Mouse (Mus musculus) lung, embryonic 14.5 days (tissue): Measurements from ENCODE around the gene Ccdc24. TPM values are rescaled to one million over a fixed set of nuclear protein-coding genes. Genes with fewer than 3 reads are reported as not detected.

Experiments
- ATAC-seq: fragments of 200-750 bp; cut with Nextera tagmentation; 2 replicates; pipeline ENCODE4 v1.8.0; 2017; ENCODE audit warnings: mild to moderate bottlenecking, moderate TSS enrichment, moderate library complexity; ENCODE audit not compliant: insufficient read depth
- DNase-seq: peaks from one replicate; pipeline ENCODE4 v3.0.0-alpha.2; 2015
- H3K27ac ChIP-seq: fragments of 300-500 bp; sonication (generic); 2 replicates; pipeline ENCODE4 v1.5.1; 2014; ENCODE audit warnings: low read depth, mild to moderate bottlenecking, moderate library complexity
- H3K27me3 ChIP-seq: fragments of 300-500 bp; sonication (generic); 2 replicates; pipeline ENCODE4 v1.6.1; 2014; ENCODE audit warnings: low read length, control low read depth; ENCODE audit not compliant: insufficient read depth
- H3K36me3 ChIP-seq: fragments of 300-500 bp; sonication (generic); 2 replicates; pipeline ENCODE4 v1.6.1; 2014; ENCODE audit warnings: control low read depth; ENCODE audit not compliant: insufficient read depth
- H3K4me1 ChIP-seq: fragments of 300-500 bp; sonication (generic); 2 replicates; pipeline ENCODE4 v1.6.1; 2014; ENCODE audit warnings: antibody characterized with exemption, control low read depth; ENCODE audit not compliant: insufficient read depth
- H3K4me2 ChIP-seq: fragments of 300-500 bp; sonication (generic); 2 replicates; pipeline ENCODE4 v1.6.1; 2014; ENCODE audit warnings: mild to moderate bottlenecking
- H3K4me3 ChIP-seq: fragments of 300-500 bp; sonication (generic); 2 replicates; pipeline ENCODE4 v1.5.1; 2014; ENCODE audit warnings: low read depth, low read length
- H3K9ac ChIP-seq: fragments of 300-500 bp; sonication (generic); 2 replicates; pipeline ENCODE4 v1.6.1; 2014
- H3K9me3 ChIP-seq: fragments of 300-500 bp; sonication (generic); 2 replicates; pipeline ENCODE4 v1.6.1; 2016; ENCODE audit warnings: low read depth, low read length, control low read depth
- CTCF ChIP-seq: IDR thresholded peaks from 2 replicates; pipeline ENCODE4 v1.5.1; 2016; ENCODE audit warnings: antibody characterized with exemption, low read depth
- WGBS: fragments of 180-500 bp; shearing (Covaris S2); extraction: QIAGEN DNeasy Blood & Tissue Kit; methylation state at CpG from one replicate; pipeline ENCODE4 v1.1.7; 2014; 5-methylcytosine and 5-hydroxymethylcytosine counted together
- polyA plus RNA-seq: library from polyadenylated mRNA; unstranded; fragments of >200 nt; fragmentation: Nextera tagmentation; extraction: Ambion mirVana; gene quantifications from 2 replicates; pipeline ENCODE4 v1.2.1, GENCODE M21; 2014

Gene Ccdc24
- 1.0 and 1.3 TPM in 2 replicates for polyA plus RNA-seq

DNA sequence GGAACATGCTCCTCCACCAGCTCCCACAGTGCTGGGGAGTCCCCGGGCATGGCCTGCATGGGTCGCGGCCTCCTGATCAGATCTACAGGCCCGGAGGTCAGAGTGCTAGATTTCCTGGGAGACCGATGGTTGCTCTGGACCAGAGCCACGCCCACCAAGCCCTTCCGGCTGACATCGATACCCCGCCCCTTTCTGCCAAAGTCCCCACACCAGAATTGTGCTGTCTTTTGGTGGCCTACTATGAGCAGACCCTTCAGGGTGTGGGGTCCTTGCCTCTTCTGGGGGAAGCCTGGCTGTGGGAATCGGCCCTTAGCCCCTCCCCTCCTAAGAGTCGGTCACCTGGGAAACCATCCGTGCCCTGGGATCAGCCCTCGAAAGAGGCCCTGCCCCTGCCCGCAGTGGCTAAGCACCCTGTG lies at the start of gene Ccdc24:
Gene Ccdc24, minus strand, starts transcription at position 87 of the 416 bp plus-strand sequence.
- H3K4me1 ChIP-seq, result peaks cover 6% of the 10 kb centered on the region; the same call in 1 of the 2 replicates
- peak; percentile 40 for DNase-seq
- H3K9ac ChIP-seq, result peak within 1 kb of the TSS; percentile 29; the same call in 1 of the 2 replicates
- H3K4me3 ChIP-seq, result peak within 1 kb of the TSS; percentile 20; the same call in 1 of the 2 replicates
- peak; percentile 21; the same call in 1 of the 2 replicates for ATAC-seq
- WGBS, result 3% methylated on average over 14 of the region's 14 CpGs
- no peak for TF ChIP-seq CTCF
- no peak within 1 kb of the TSS for H3K27ac ChIP-seq
- H3K4me2 ChIP-seq, result peak within 1 kb of the TSS; percentile 55
- peaks cover 26% of the 10 kb centered on the region for H3K36me3 ChIP-seq
- no peaks in the 10 kb centered on the region for H3K9me3 ChIP-seq
- no peaks in the 10 kb centered on the region for H3K27me3 ChIP-seq

DNA sequence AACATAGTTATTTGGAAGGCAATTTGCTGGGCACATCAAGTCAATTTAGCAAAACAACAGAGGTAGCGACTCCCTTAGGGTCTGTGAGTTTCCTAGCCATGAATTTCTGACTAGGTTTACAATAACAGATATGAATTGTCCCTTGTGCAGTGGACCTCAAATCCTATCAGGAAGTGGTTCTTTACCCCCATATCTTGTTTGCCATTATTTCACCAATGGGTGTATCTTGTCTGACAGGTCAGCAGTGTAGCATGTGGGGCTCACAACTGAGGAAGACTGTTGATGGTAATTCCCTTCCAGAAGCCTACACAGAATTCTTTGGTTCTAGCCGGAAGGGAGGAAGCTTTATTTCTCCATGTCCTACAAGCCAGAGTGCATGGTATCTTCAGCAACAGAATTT lies 49.0 kb upstream of the Ccdc24 start:
- ATAC-seq, result no peak
- 87% methylated on average over 2 of the region's 2 CpGs for WGBS

DNA sequence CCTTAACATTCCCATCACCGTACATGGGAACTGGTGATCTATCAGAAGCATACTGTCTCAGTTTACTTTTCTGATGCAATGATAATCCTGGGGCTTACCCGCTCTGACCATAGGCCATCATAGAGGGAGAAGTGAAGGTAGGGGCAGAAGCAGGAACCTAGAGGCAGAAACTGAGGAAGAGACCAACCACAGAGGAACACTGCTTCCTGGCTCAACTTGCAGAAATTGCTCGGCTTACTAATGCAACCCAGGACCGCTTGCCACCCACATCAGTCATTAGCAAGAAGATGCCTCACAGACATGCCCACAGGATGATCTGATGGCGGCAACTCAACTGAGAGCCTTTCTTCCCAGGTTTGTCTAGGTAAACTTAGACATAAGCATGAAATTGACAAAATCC lies 46.4 kb upstream of the Ccdc24 start:
- no peak for ATAC-seq
- DNase-seq, result no peak
- Histone ChIP-seq H3K4me1 (peaks cover 9% of the 10 kb centered on the region; the same call in 1 of the 2 replicates), H3K27me3 (no peaks in the 10 kb centered on the region), H3K36me3 (no peaks in the 10 kb centered on the region), H3K9ac (no peak overlapping the region), H3K4me3 (no peak overlapping the region), H3K27ac (no peak overlapping the region; the same call in 1 of the 2 replicates), H3K4me2 (no peak overlapping the region), H3K9me3 (no peaks in the 10 kb centered on the region)
- WGBS, result 81% methylated on average over 5 of the region's 5 CpGs
- no peak for TF ChIP-seq CTCF

More for the DNA sequence above, 49.0 kb upstream of the Ccdc24 start:
- Histone ChIP-seq H3K9ac (no peak overlapping the region), H3K36me3 (no peaks in the 10 kb centered on the region), H3K27ac (no peak overlapping the region), H3K9me3 (no peaks in the 10 kb centered on the region), H3K4me2 (no peak overlapping the region), H3K4me1 (peaks cover 2% of the 10 kb centered on the region; the same call in 1 of the 2 replicates), H3K27me3 (peaks cover 9% of the 10 kb centered on the region), H3K4me3 (no peak overlapping the region)
- TF ChIP-seq CTCF, result no peak
- DNase-seq, result no peak

- TF ChIP-seq CTCF, result no peak
- 49% methylated on average over 3 of the region's 3 CpGs for WGBS
- Histone ChIP-seq H3K4me1 (peaks cover 14% of the 10 kb centered on the region), H3K4me3 (no peak overlapping the region), H3K36me3 (no peaks in the 10 kb centered on the region), H3K4me2 (no peak overlapping the region), H3K27me3 (no peaks in the 10 kb centered on the region), H3K9ac (no peak overlapping the region), H3K9me3 (no peaks in the 10 kb centered on the region), H3K27ac (peak overlapping the region; percentile 14; the same call in 1 of the 2 replicates)
- ATAC-seq (no peak), DNase-seq (peak; percentile 75)
These were observed 45.9 kb upstream of the Ccdc24 start for GRCm38 (mm10) chr4:117918261-117918660.

DNA sequence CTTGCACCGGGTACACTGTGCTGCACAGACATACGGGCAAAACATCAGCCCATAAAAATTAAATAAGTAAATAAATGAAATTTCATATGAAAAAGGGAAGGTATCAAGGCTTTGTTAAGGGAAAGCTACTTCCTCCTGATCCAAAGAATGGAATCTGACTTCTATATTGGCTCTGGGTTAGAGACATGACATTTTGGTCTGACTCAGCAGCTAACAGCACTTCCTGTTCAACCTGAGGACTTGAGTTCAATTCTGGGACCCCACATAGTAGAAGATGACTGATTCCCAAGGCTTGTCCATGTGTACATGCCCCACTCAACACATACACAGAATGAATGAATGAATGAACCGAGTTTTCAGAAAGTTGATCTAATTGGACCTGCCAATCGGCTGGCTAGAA lies 45.5 kb upstream of the Ccdc24 start:
- DNase-seq (no peak), ATAC-seq (no peak)
- peaks cover 18% of the 10 kb centered on the region for H3K4me1 ChIP-seq
- H3K27ac ChIP-seq, result peak overlapping the region; percentile 9; the same call in 1 of the 2 replicates
- TF ChIP-seq CTCF, result no peak
- 86% methylated on average over 4 of the region's 4 CpGs for WGBS
- H3K4me3 ChIP-seq, result no peak overlapping the region
- no peaks in the 10 kb centered on the region for H3K36me3 ChIP-seq
- H3K9me3 ChIP-seq, result no peaks in the 10 kb centered on the region
- no peaks in the 10 kb centered on the region for H3K27me3 ChIP-seq
- no peak overlapping the region for H3K4me2 ChIP-seq
- no peak overlapping the region for H3K9ac ChIP-seq

DNA sequence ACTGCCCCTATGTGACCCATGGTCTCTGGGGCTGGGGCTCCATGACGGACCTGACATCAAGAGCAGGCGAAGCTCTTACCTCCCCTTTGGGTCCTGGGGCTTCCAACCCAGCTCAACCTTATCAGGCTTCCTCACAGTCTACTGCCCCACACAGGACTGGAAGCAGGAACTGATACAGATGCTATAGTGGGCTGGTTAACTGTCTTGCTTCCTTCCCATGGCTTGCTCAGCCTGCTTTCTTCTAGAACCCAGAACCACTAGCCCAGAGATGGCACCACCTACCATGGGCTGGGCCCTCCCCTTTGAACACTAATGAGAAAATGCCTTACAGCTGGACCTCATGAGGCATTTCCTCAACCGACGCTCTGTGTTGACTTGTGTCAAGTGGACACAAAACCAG lies 45.0 kb upstream of the Ccdc24 start:
- Histone ChIP-seq H3K4me3 (no peak overlapping the region), H3K9ac (no peak overlapping the region), H3K4me2 (no peak overlapping the region), H3K27ac (no peak overlapping the region), H3K4me1 (peaks cover 19% of the 10 kb centered on the region), H3K9me3 (no peaks in the 10 kb centered on the region), H3K27me3 (no peaks in the 10 kb centered on the region), H3K36me3 (no peaks in the 10 kb centered on the region; the same call in 1 of the 2 replicates)
- WGBS, result 86% methylated on average over 4 of the region's 4 CpGs
- ATAC-seq, result no peak
- TF ChIP-seq CTCF, result no peak
- DNase-seq, result no peak

- no peak for ATAC-seq
- WGBS, result 63% methylated on average over 5 of the region's 5 CpGs
- Histone ChIP-seq H3K9me3 (no peaks in the 10 kb centered on the region), H3K27me3 (no peaks in the 10 kb centered on the region), H3K9ac (no peak overlapping the region), H3K4me2 (peak overlapping the region; percentile 99), H3K4me1 (peaks cover 19% of the 10 kb centered on the region), H3K4me3 (peak overlapping the region; percentile 81; the same call in 1 of the 2 replicates), H3K36me3 (peaks cover 10% of the 10 kb centered on the region), H3K27ac (no peak overlapping the region)
- no peak for DNase-seq
- no peak for TF ChIP-seq CTCF
These were observed 44.0 kb upstream of the Ccdc24 start for GRCm38 (mm10) chr4:117916386-117916785.
